Mouse (Mus musculus) liver, embryonic 14.5 days (tissue): ENCODE results near the gene Pcdh9. TPM values are rescaled to one million over a fixed set of nuclear protein-coding genes. Genes with fewer than 3 reads are reported as not detected.

Experiments used
- ATAC-seq: fragments of 200-750 bp; cut with Nextera tagmentation; 2 replicates; pipeline ENCODE4 v1.8.0; 2017; ENCODE audit warnings: moderate number of reproducible peaks, mild to moderate bottlenecking, moderate library complexity; ENCODE audit not compliant: insufficient read depth
- DNase-seq, 3 experiments: peaks; one replicate each; pipeline ENCODE4 v3.0.0-alpha.2; 2012 to 2013; ENCODE audit warnings: low read depth in 3 of 3, low spot score in 3 of 3
- H3K27ac ChIP-seq: fragments of 300-500 bp; sonication (generic); 2 replicates; pipeline ENCODE4 v1.5.1; 2014; ENCODE audit warnings: moderate library complexity, mild to moderate bottlenecking, control low read depth, inconsistent platforms
- H3K27me3 ChIP-seq: fragments of 300-500 bp; sonication (generic); 2 replicates; pipeline ENCODE4 v1.6.1; 2014; ENCODE audit warnings: mild to moderate bottlenecking, low read length, moderate library complexity; ENCODE audit not compliant: control insufficient read depth, insufficient read depth
- H3K36me3 ChIP-seq: fragments of 300-500 bp; sonication (generic); replicated peaks from 2 replicates; pipeline ENCODE4 v1.6.1; 2014; ENCODE audit warnings: low read depth; ENCODE audit not compliant: control insufficient read depth, insufficient read depth
- H3K4me1 ChIP-seq, 2 experiments: fragments of 200-500 bp in 1 of 2; fragments of 300-500 bp in 1 of 2; sonication (generic) in 1 of 2; replicated peaks; 2 replicates each; pipeline ENCODE4 v1.6.1; 2012 to 2014; ENCODE audit warnings: antibody characterized with exemption in 1 of 2, inconsistent platforms in 1 of 2, low read length in 1 of 2; ENCODE audit not compliant: control insufficient read depth in 2 of 2, insufficient read depth in 2 of 2
- H3K4me2 ChIP-seq: fragments of 300-500 bp; sonication (generic); 2 replicates; pipeline ENCODE4 v1.6.1; 2014; ENCODE audit warnings: low read depth, mild to moderate bottlenecking, control low read depth, moderate library complexity
- H3K4me3 ChIP-seq, 2 experiments: fragments of 200-500 bp in 1 of 2; fragments of 300-500 bp in 1 of 2; sonication (generic) in 1 of 2; 2 replicates each; pipeline ENCODE4 v1.5.1; 2012 to 2014; ENCODE audit warnings: low read depth in 2 of 2, low read length in 2 of 2, mild to moderate bottlenecking in 2 of 2, control low read depth in 1 of 2, inconsistent platforms in 1 of 2, moderate library complexity in 1 of 2; ENCODE audit not compliant: insufficient read depth in 1 of 2
- H3K9ac ChIP-seq: fragments of 300-500 bp; sonication (generic); replicated peaks from 2 replicates; pipeline ENCODE4 v1.6.1; 2014; ENCODE audit warnings: mild to moderate bottlenecking, control low read depth, moderate library complexity
- H3K9me3 ChIP-seq: fragments of 300-500 bp; sonication (generic); 2 replicates; pipeline ENCODE4 v1.6.1; 2016; ENCODE audit warnings: low read length, mixed read lengths; ENCODE audit not compliant: control insufficient read depth
- CTCF ChIP-seq: IDR thresholded peaks from 2 replicates; pipeline ENCODE4 v1.5.1; 2016; ENCODE audit warnings: antibody characterized with exemption, low read depth, control low read depth
- EP300 ChIP-seq: IDR thresholded peaks from 2 replicates; pipeline ENCODE4 v1.6.1; 2016; ENCODE audit warnings: antibody characterized with exemption, low read depth
- WGBS: fragments of 180-500 bp; shearing (Covaris S2); extraction: QIAGEN DNeasy Blood & Tissue Kit; methylation state at CpG from one replicate; pipeline ENCODE4 v1.1.7; 2014; ENCODE audit not compliant: insufficient replicate concordance; 5-methylcytosine and 5-hydroxymethylcytosine counted together
- polyA plus RNA-seq, 2 experiments: library from polyadenylated mRNA; depleted of rRNA in 1 of 2; stranded (reverse) in 1 of 2; unstranded in 1 of 2; fragments of >200 nt; fragmentation: Nextera tagmentation in 1 of 2; extraction: Ambion mirVana in 1 of 2; gene quantifications; 2 replicates each; pipeline versions ENCODE4 v1.2.1 to v1.2.3; 2012 to 2014

The Pcdh9 gene
- polyA plus RNA-seq, 2 experiments, result 0.06 to 0.23 TPM

DNA sequence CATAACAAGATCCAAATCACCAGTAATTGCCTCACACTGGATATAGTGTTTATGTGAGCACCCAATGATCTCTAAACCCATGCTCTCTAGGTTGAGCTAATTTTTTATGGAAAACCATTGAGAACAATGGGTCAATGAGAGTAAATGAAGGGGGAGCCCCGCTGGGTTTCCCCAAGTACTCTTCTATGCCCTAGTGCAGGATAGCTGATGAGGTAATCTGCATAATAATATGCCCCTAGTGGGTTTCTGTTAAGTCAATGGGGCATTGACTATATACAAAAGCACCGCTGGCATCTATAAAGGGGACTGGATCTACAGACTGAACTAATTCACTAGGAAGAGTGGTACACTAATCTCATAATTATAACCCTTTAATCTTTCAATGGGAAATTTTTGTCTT, 807.3 kb downstream of the Pcdh9 start:
- Histone ChIP-seq H3K4me1 (no peaks in the 10 kb centered on the region), H3K27me3 (no peaks in the 10 kb centered on the region), H3K4me3 (no peak overlapping the region), H3K4me2 (no peak overlapping the region), H3K36me3 (no peaks in the 10 kb centered on the region), H3K9me3 (no peaks in the 10 kb centered on the region), H3K27ac (no peak overlapping the region), H3K9ac (no peak overlapping the region)
- TF ChIP-seq CTCF (no peak), EP300 (no peak)
- ATAC-seq (no peak), DNase-seq (no peak)
- 29% methylated on average over 2 of the region's 2 CpGs for WGBS

DNA sequence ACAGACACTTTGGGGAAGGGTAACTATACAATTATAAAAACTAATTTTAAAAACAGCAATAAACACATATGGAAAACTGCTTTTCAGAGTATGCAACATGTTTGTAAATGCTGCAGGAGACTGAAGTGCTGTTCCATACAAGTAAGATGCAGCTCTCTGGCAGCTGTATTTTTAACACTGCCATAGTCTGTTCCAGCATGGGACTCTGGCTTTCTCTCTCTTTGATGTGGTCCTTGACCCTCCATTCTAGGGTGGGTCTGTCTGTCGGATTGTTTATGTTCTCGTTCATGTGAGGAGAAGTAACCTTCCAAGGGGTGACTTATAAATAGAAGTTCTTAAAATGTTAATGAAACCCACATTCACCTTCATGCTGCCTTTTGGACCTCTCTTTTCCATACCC, 809.6 kb downstream of the Pcdh9 start:
- 37% methylated on average over 2 of the region's 2 CpGs for WGBS

DNA sequence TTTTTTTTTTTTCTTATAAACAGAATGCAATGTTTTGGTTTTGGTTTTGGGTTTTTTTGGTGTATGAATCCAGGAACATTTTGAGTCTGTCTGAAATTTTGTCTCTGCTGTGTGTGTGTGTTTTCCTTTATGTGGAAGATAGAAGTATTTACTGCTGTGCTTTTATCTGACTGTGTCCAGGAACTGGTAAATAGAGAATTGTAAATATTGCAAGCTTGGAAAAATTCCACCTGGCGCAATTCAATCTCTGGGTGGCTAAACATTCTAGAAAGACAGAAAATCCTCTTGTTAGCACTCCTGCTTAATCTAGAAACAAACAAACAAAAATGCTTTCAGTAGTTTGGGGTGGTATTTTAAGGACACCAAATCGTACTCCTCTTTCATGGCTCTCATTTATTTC, 814.7 kb downstream of the Pcdh9 start:
- Histone ChIP-seq H3K4me1 (no peaks in the 10 kb centered on the region), H3K36me3 (no peaks in the 10 kb centered on the region), H3K9me3 (no peaks in the 10 kb centered on the region), H3K27ac (no peak overlapping the region), H3K27me3 (no peaks in the 10 kb centered on the region), H3K4me3 (no peak overlapping the region), H3K4me2 (no peak overlapping the region), H3K9ac (no peak overlapping the region)
- no peak for DNase-seq
- ATAC-seq, result no peak
- TF ChIP-seq CTCF (no peak), EP300 (no peak)
- WGBS, result 54% methylated on average over 2 of the region's 2 CpGs

More for the DNA sequence above, 809.6 kb downstream of the Pcdh9 start:
- H3K36me3 ChIP-seq, result no peaks in the 10 kb centered on the region
- ATAC-seq (no peak), DNase-seq (no peak)
- H3K4me2 ChIP-seq, result no peak overlapping the region
- no peak overlapping the region for H3K27ac ChIP-seq
- H3K4me3 ChIP-seq, result no peak overlapping the region
- H3K4me1 ChIP-seq, result no peaks in the 10 kb centered on the region
- no peaks in the 10 kb centered on the region for H3K9me3 ChIP-seq
- no peaks in the 10 kb centered on the region for H3K27me3 ChIP-seq
- no peak for TF ChIP-seq CTCF
- no peak for TF ChIP-seq EP300
- H3K9ac ChIP-seq, result no peak overlapping the region

DNA sequence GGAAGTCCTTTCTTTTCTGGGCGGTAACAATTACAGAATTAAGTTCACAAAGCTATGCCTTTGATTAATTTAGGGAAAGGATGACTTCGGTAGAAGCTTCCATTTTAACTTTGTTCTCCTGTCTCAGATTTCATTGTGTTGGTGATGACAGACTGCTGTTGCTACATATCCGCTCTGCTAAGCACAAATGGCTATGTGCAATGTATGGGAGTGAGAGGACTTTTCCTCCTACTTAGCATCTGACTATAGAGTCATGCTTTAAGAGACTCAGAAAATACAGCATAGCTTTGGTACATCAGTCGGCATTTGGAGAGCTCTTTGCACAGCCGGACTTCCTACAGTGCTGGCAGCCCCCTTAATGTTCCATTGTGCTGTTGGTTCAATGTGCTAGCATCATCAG, 818.1 kb downstream of the Pcdh9 start:
- DNase-seq (no peak), ATAC-seq (no peak)
- H3K27me3 ChIP-seq, result no peaks in the 10 kb centered on the region
- H3K9me3 ChIP-seq, result no peaks in the 10 kb centered on the region
- WGBS, result 67% methylated on average over 5 of the region's 5 CpGs
- no peak overlapping the region for H3K4me2 ChIP-seq
- no peaks in the 10 kb centered on the region for H3K4me1 ChIP-seq
- no peak overlapping the region for H3K9ac ChIP-seq
- no peak for TF ChIP-seq EP300
- no peak overlapping the region for H3K4me3 ChIP-seq
- H3K27ac ChIP-seq, result no peak overlapping the region
- no peaks in the 10 kb centered on the region for H3K36me3 ChIP-seq

DNA sequence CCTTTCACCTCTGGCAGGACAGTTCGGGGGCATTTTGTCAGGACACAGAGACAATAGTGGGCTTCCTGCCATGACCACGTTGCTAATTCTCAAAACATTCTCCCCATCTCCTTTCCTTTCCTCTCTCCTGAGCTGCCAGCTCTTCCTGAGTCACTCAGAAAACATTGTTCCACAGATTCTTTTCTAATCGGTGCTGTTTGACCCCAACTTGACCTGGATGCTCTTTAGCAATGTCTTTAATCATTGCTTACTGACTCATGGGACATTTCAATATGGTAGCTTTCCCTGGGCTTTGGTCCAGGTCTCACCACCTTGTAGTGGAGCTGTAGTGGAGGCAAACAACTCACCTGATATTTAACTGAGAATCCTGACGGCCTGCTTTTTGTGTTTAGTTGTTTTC, 820.3 kb downstream of the Pcdh9 start:
- H3K9me3 ChIP-seq, result no peaks in the 10 kb centered on the region
- H3K36me3 ChIP-seq, result no peaks in the 10 kb centered on the region
- no peak overlapping the region for H3K4me2 ChIP-seq
- H3K27ac ChIP-seq, result no peak overlapping the region
- 26% methylated on average over 4 of the region's 4 CpGs for WGBS
- no peak for TF ChIP-seq CTCF
- no peak for TF ChIP-seq EP300
- H3K4me1 ChIP-seq, result no peaks in the 10 kb centered on the region
- no peak overlapping the region for H3K9ac ChIP-seq
- no peaks in the 10 kb centered on the region for H3K27me3 ChIP-seq
- DNase-seq (no peak), ATAC-seq (no peak)
- no peak overlapping the region for H3K4me3 ChIP-seq
